8 mouse cellular contexts compared by ENCODE assay signal in genomic region chr2:30693206-30694035, GRCm38 (mm10).
A peak's percentile ranks its signal among the peaks of the same experiment; 100 is the strongest.
DNase-seq lines count a peak whose midpoint lies in the region; ATAC-seq and TF ChIP-seq lines count a peak whose summit lies in the region.

No protein-coding gene starts in this region.

- H3K27me3 ChIP-seq in ES-Bruce4 (ENCODE audit: control insufficient read depth, insufficient read depth, low read length, poor library complexity, severe bottlenecking) = no peaks in the 10 kb centered on the region
- H3K27me3 ChIP-seq in hindbrain, embryonic 10.5 days (ENCODE audit: insufficient read depth, poor library complexity, severe bottlenecking) = peaks cover under 1% of the 10 kb centered on the region; the same call in 1 of the 2 replicates

- H3K4me3 ChIP-seq in ES-Bruce4 (ENCODE audit: low read depth, low read length) = peak overlapping the region; percentile 60
- H3K4me3 ChIP-seq in hindbrain, embryonic 10.5 days = peak overlapping the region; percentile 54

- under 1% methylated on average over 41 of the region's 41 CpGs for WGBS in hindbrain, embryonic 10.5 days

- TF ChIP-seq POLR2A in ES-Bruce4 (IDR thresholded peaks at IDR 0.05; ENCODE audit: insufficient read depth, low read length) = no peak

- no peaks in the 10 kb centered on the region for H3K36me3 ChIP-seq in ES-Bruce4 (ENCODE audit: control insufficient read depth, insufficient read depth, low read length, poor library complexity, severe bottlenecking)
- no peaks in the 10 kb centered on the region for H3K36me3 ChIP-seq in hindbrain, embryonic 10.5 days

- peak; percentile 84 for DNase-seq in cerebellum, adult 11 months
- DNase-seq in hindbrain, embryonic 10.5 days (ENCODE audit: low spot score) = peak; percentile 90
- DNase-seq in layer of hippocampus, postnatal 14 days (ENCODE audit: low spot score in 2 of 2) = peak; percentile 81 to 83
- peak; percentile 83 for DNase-seq in lung, postnatal 25 days (ENCODE audit: low spot score)
- DNase-seq in retina, adult 2 months (ENCODE audit: low read depth, low spot score) = peak; percentile 95
- DNase-seq in thymus, postnatal 25 days = peak; percentile 83

- no peaks in the 10 kb centered on the region for H3K9me3 ChIP-seq in ES-Bruce4 (replicated peaks; ENCODE audit: control insufficient read depth, insufficient read depth, low read length, poor library complexity, severe bottlenecking)
- H3K9me3 ChIP-seq in hindbrain, embryonic 10.5 days = no peaks in the 10 kb centered on the region

- no peak overlapping the region for H3K27ac ChIP-seq in ES-Bruce4 (ENCODE audit: insufficient read depth, low read length)
- peak overlapping the region; percentile 99 for H3K27ac ChIP-seq in hindbrain, embryonic 10.5 days

- peaks cover 11% of the 10 kb centered on the region for H3K4me1 ChIP-seq in ES-Bruce4 (ENCODE audit: control insufficient read depth, insufficient read depth, low read length)
- peaks cover 91% of the 10 kb centered on the region for H3K4me1 ChIP-seq in hindbrain, embryonic 10.5 days (replicated peaks)

- H3K9ac ChIP-seq in ES-Bruce4 (ENCODE audit: low read depth, poor library complexity, severe bottlenecking) = peak overlapping the region; percentile 63

- no peak for TF ChIP-seq EP300 in ES-Bruce4 (IDR thresholded peaks at IDR 0.05; ENCODE audit: insufficient read depth, low read depth, low read length)

- no peak for TF ChIP-seq CTCF in ES-Bruce4 (IDR thresholded peaks at IDR 0.05; ENCODE audit: low read depth, low read length)

- peak; percentile 54 for ATAC-seq in frontal cortex, adult (ENCODE audit: low TSS enrichment)
